Mouse (Mus musculus): ENCODE measurements around the gene Zfp655. TPM values are rescaled to one million over a fixed set of nuclear protein-coding genes. Genes with fewer than 3 reads are reported as not detected.

Gene Zfp655
- total RNA-seq (2014; rRNA removed) (28.2 and 36.2 TPM in 2 replicates), polyA plus RNA-seq (2015; fragmentation: Nextera tagmentation; extraction: Ambion mirVana) (23.9 and 25.7 TPM in 2 replicates)

DNA sequence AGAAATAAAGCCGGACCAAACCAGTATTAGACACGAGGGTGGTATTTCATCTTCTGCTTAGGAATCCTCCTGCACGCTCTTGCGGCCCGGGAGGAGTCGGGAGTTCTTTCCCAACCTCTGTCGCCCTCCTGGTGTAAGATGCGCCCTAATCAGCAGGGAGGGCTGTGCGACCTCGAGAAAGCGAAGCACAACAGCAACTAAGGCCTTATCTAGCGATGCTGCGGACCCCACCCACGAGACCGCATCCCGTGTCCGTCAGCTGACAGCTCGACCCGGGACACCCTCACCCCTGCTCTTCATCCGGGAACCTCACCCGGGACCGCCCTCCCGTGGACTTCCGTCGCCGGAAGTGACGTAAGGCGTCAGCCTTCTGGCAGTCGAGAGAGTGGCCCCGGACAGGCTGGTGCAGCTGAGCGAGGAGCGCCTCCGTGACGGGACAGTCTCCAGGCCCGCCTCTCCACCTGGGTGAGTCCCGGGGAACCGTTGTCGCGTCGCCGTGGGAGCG is at the start of gene Zfp655:
Gene Zfp655, plus strand, starts transcription at position 349 of the 505 bp plus-strand sequence.
- peaks cover 8% of the 10 kb centered on the region; the same call in 1 of the 2 replicates for H3K4me1 ChIP-seq (ENCODE audit: insufficient read depth)
- H3K27ac ChIP-seq (ENCODE audit: low read depth, low read length), result peak within 1 kb of the TSS; percentile 90
- DNase-seq (peak; percentile 98), ATAC-seq (peak; percentile 99)
- peak within 1 kb of the TSS; percentile 64 for H3K4me2 ChIP-seq (ENCODE audit: low read depth)
- H3K27me3 ChIP-seq (ENCODE audit: insufficient read depth, low read length), result no peaks in the 10 kb centered on the region
- H3K9ac ChIP-seq, result peak within 1 kb of the TSS; percentile 95
- peak within 1 kb of the TSS; percentile 93 for H3K4me3 ChIP-seq (ENCODE audit: low read depth, low read length)
- WGBS, result under 1% methylated on average over 41 of the region's 42 CpGs
- no peaks in the 10 kb centered on the region for H3K9me3 ChIP-seq (ENCODE audit: low read length)
- TF ChIP-seq CTCF (IDR thresholded peaks at IDR 0.05; ENCODE audit: low read depth), result no peak
- peaks cover 29% of the 10 kb centered on the region for H3K36me3 ChIP-seq (ENCODE audit: insufficient read depth)

DNA sequence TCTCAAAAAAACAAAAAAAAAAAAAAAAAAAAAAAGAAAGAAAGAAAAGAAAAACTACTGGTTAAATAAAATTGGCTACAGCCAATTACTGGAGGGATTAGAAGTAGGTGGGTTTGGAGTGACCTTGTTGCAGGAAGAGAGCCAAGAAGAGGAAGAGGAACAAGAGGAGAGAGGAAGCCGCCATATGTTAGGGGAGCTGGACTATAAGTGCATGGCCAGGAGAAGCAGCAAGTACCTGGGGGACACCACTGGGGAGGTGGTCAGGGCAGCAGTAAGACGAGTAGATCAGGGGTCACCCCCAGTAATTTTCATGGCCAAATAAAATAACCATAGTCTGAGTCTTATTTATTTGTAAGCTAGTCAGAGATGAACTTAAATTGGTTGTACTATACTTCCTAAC is 46.3 kb upstream of the Zfp655 start:
- DNase-seq (no peak), ATAC-seq (no peak)
- H3K27ac ChIP-seq (ENCODE audit: low read depth, low read length), result no peak overlapping the region
- no peak overlapping the region for H3K4me2 ChIP-seq (ENCODE audit: low read depth)
- H3K9ac ChIP-seq, result no peak overlapping the region
- H3K4me1 ChIP-seq (ENCODE audit: insufficient read depth), result peaks cover 5% of the 10 kb centered on the region; the same call in 1 of the 2 replicates
- no peak for TF ChIP-seq CTCF (IDR thresholded peaks at IDR 0.05; ENCODE audit: low read depth)
- H3K36me3 ChIP-seq (ENCODE audit: insufficient read depth), result peaks cover 70% of the 10 kb centered on the region
- 91% methylated on average over 2 of the region's 2 CpGs for WGBS
- no peak overlapping the region for H3K4me3 ChIP-seq (ENCODE audit: low read depth, low read length)
- H3K27me3 ChIP-seq (ENCODE audit: insufficient read depth, low read length), result no peaks in the 10 kb centered on the region
- no peaks in the 10 kb centered on the region for H3K9me3 ChIP-seq (ENCODE audit: low read length)

DNA sequence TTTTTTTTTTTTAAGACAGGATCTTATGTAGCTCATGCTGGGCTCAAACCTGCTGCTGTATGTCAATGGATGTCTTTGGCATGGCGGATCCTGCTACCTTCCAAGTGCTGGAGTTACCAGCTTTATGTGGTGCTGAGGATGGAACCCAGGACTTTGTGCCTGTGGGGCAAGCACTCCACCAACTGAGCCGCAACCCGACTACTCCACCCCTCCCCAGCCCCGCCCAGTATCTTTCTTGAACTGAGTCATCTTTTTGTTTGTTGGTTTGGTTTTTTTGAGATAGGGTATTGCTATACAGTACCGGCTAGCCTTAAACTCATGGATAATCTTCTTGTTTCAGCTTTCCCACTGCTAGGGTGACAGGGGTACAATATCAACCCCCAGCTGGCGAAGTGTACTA is 42.1 kb upstream of the Zfp655 start:
- 93% methylated on average over 6 of the region's 6 CpGs for WGBS
- Histone ChIP-seq H3K9me3 (ENCODE audit: low read length) (no peaks in the 10 kb centered on the region), H3K9ac (no peak overlapping the region), H3K27ac (ENCODE audit: low read depth, low read length) (no peak overlapping the region), H3K4me2 (ENCODE audit: low read depth) (no peak overlapping the region), H3K36me3 (ENCODE audit: insufficient read depth) (peaks cover 38% of the 10 kb centered on the region), H3K4me1 (ENCODE audit: insufficient read depth) (peaks cover 14% of the 10 kb centered on the region; the same call in 1 of the 2 replicates), H3K27me3 (ENCODE audit: insufficient read depth, low read length) (no peaks in the 10 kb centered on the region), H3K4me3 (ENCODE audit: low read depth, low read length) (no peak overlapping the region)
- DNase-seq, result no peak
- no peak for TF ChIP-seq CTCF (IDR thresholded peaks at IDR 0.05; ENCODE audit: low read depth)
- ATAC-seq, result no peak

- Histone ChIP-seq H3K4me2 (ENCODE audit: low read depth) (peak overlapping the region; percentile 84), H3K9me3 (ENCODE audit: low read length) (no peaks in the 10 kb centered on the region), H3K27ac (ENCODE audit: low read depth, low read length) (no peak overlapping the region), H3K4me3 (ENCODE audit: low read depth, low read length) (peak overlapping the region; percentile 77), H3K36me3 (ENCODE audit: insufficient read depth) (peaks cover 41% of the 10 kb centered on the region), H3K9ac (peak overlapping the region; percentile 97), H3K27me3 (ENCODE audit: insufficient read depth, low read length) (no peaks in the 10 kb centered on the region), H3K4me1 (ENCODE audit: insufficient read depth) (peaks cover 14% of the 10 kb centered on the region; the same call in 1 of the 2 replicates)
- DNase-seq, result no peak
- no peak for TF ChIP-seq CTCF (IDR thresholded peaks at IDR 0.05; ENCODE audit: low read depth)
- 51% methylated on average over 5 of the region's 5 CpGs for WGBS
- ATAC-seq, result no peak
Observed at GRCm38 (mm10) chr5:145190373-145190772, 41.1 kb upstream of the Zfp655 start.

- no peaks in the 10 kb centered on the region for H3K27me3 ChIP-seq (ENCODE audit: insufficient read depth, low read length)
- TF ChIP-seq CTCF (IDR thresholded peaks at IDR 0.05; ENCODE audit: low read depth), result no peak
- ATAC-seq, result peak; percentile 92
- peak overlapping the region; percentile 88 for H3K27ac ChIP-seq (ENCODE audit: low read depth, low read length)
- 2% methylated on average over 41 of the region's 41 CpGs for WGBS
- H3K36me3 ChIP-seq (ENCODE audit: insufficient read depth), result peaks cover 40% of the 10 kb centered on the region
- peak overlapping the region; percentile 97 for H3K9ac ChIP-seq
- peak; percentile 93 for DNase-seq
- peak overlapping the region; percentile 84 for H3K4me2 ChIP-seq (ENCODE audit: low read depth)
- H3K4me3 ChIP-seq (ENCODE audit: low read depth, low read length), result peak overlapping the region; percentile 77
- no peaks in the 10 kb centered on the region for H3K9me3 ChIP-seq (ENCODE audit: low read length)
- H3K4me1 ChIP-seq (ENCODE audit: insufficient read depth), result peaks cover 14% of the 10 kb centered on the region; the same call in 1 of the 2 replicates
Observed at GRCm38 (mm10) chr5:145190875-145191798, 40.4 kb upstream of the Zfp655 start.

DNA sequence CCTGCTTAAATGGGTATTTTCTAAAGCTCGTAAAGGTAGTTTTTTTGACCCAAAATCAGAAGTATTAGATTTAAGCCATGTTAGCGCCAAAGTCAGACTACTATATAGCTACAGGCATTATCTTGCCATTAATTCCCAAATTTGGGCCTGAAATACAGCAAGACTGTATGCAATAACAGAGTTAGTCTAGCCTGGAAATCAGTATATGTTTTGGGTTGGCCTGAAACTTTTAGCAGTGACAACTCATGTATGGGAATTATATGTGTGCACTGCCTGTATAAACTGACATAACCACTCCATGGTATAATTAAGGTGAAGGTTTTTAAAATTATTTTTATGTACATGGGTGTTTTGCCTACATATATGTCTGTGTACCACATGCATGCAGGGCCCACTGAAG is 39.6 kb upstream of the Zfp655 start, which contains the start of gene Atp5j2:
Gene Atp5j2, minus strand, starts transcription at position 101 of the 400 bp plus-strand sequence.
- DNase-seq (no peak), ATAC-seq (no peak)
- H3K36me3 ChIP-seq (ENCODE audit: insufficient read depth), result peaks cover 39% of the 10 kb centered on the region
- TF ChIP-seq CTCF (IDR thresholded peaks at IDR 0.05; ENCODE audit: low read depth), result no peak
- H3K4me1 ChIP-seq (ENCODE audit: insufficient read depth), result peaks cover 14% of the 10 kb centered on the region; the same call in 1 of the 2 replicates
- no peaks in the 10 kb centered on the region for H3K27me3 ChIP-seq (ENCODE audit: insufficient read depth, low read length)
- no peaks in the 10 kb centered on the region for H3K9me3 ChIP-seq (ENCODE audit: low read length)
- H3K27ac ChIP-seq (ENCODE audit: low read depth, low read length), result peak within 1 kb of the TSS; percentile 88
- H3K4me3 ChIP-seq (ENCODE audit: low read depth, low read length), result peak within 1 kb of the TSS; percentile 77
- peak within 1 kb of the TSS; percentile 97 for H3K9ac ChIP-seq
- 75% methylated on average over 2 of the region's 2 CpGs for WGBS
- peak within 1 kb of the TSS; percentile 84 for H3K4me2 ChIP-seq (ENCODE audit: low read depth)
